Mouse (Mus musculus) limb, embryonic 11.5 days (tissue): ENCODE results near the gene Igsf3. TPM values are rescaled to one million over a fixed set of nuclear protein-coding genes. Genes with fewer than 3 reads are reported as not detected.

Source experiments
- ATAC-seq: fragments of 200-750 bp; cut with Nextera tagmentation; 2 replicates; pipeline ENCODE4 v1.8.0; 2017; ENCODE audit warnings: low read depth; ENCODE audit not compliant: insufficient number of reproducible peaks, low FRiP score, low TSS enrichment
- DNase-seq: peaks from one replicate; pipeline ENCODE4 v3.0.0-alpha.2; 2015; ENCODE audit warnings: low spot score
- H3K27ac ChIP-seq: fragments of 300-500 bp; sonication (generic); replicated peaks from 2 replicates; pipeline ENCODE4 v1.5.1; 2014; ENCODE audit warnings: low read depth, mild to moderate bottlenecking, low read length
- H3K27me3 ChIP-seq: fragments of 300-500 bp; sonication (generic); 2 replicates; pipeline ENCODE4 v1.6.1; 2014; ENCODE audit warnings: mild to moderate bottlenecking, low read length, mixed read lengths; ENCODE audit not compliant: control insufficient read depth, insufficient read depth
- H3K36me3 ChIP-seq: fragments of 300-500 bp; sonication (generic); 2 replicates; pipeline ENCODE4 v1.6.1; 2014; ENCODE audit warnings: mild to moderate bottlenecking, low read length, moderate library complexity, mixed read lengths; ENCODE audit not compliant: control insufficient read depth, insufficient read depth
- H3K4me1 ChIP-seq: fragments of 300-500 bp; sonication (generic); 2 replicates; pipeline ENCODE4 v1.6.1; 2014; ENCODE audit warnings: low read length, mixed read lengths; ENCODE audit not compliant: control insufficient read depth, insufficient read depth
- H3K4me2 ChIP-seq: fragments of 300-500 bp; sonication (generic); 2 replicates; pipeline ENCODE4 v1.6.1; 2014; ENCODE audit warnings: low read depth, mild to moderate bottlenecking, moderate library complexity; ENCODE audit not compliant: severe bottlenecking
- H3K4me3 ChIP-seq: fragments of 300-500 bp; sonication (generic); 2 replicates; pipeline ENCODE4 v1.5.1; 2014; ENCODE audit warnings: low read depth, low read length
- H3K9ac ChIP-seq: fragments of 300-500 bp; sonication (generic); 2 replicates; pipeline ENCODE4 v1.6.1; 2014; ENCODE audit warnings: mild to moderate bottlenecking, low read length
- H3K9me3 ChIP-seq: fragments of 300-500 bp; sonication (generic); 2 replicates; pipeline ENCODE4 v1.6.1; 2016; ENCODE audit warnings: low read length; ENCODE audit not compliant: control insufficient read depth
- WGBS: fragments of 180-500 bp; shearing (Covaris S2); extraction: QIAGEN DNeasy Blood & Tissue Kit; methylation state at CpG from one replicate; pipeline ENCODE4 v1.1.7; 2014; 5-methylcytosine and 5-hydroxymethylcytosine counted together
- polyA plus RNA-seq: library from polyadenylated mRNA; unstranded; fragments of >200 nt; fragmentation: Nextera tagmentation; extraction: Ambion mirVana; gene quantifications from 2 replicates; pipeline ENCODE4 v1.2.1, GENCODE M21; 2014

The Igsf3 gene
- polyA plus RNA-seq, 1 experiment from 2014 or later = 60.1 TPM

- DNase-seq (no peak), ATAC-seq (no peak)
- no peaks in the 10 kb centered on the region for H3K27me3 ChIP-seq
- no peak overlapping the region for H3K4me2 ChIP-seq
- H3K9ac ChIP-seq = no peak overlapping the region
- H3K4me3 ChIP-seq = no peak overlapping the region
- no peaks in the 10 kb centered on the region for H3K36me3 ChIP-seq
- H3K27ac ChIP-seq = no peak overlapping the region
- H3K4me1 ChIP-seq = no peaks in the 10 kb centered on the region
- H3K9me3 ChIP-seq = no peaks in the 10 kb centered on the region
- 92% methylated on average over 5 of the region's 5 CpGs for WGBS
These were observed 133.7 kb downstream of the Igsf3 start for GRCm38 (mm10) chr3:101510632-101511031.

Other genes starting within 250 kb of the Igsf3 start
- not detected in 2 replicates for gene Cd2, start 89.1 kb upstream of the Igsf3 start, polyA plus RNA-seq
- gene Atp1a1, start 227.6 kb downstream of the Igsf3 start, polyA plus RNA-seq = 106 and 108 TPM in 2 replicates